Mouse (Mus musculus): ENCODE measurements around the gene Hist1h4d. TPM values are rescaled to one million over a fixed set of nuclear protein-coding genes. Genes with fewer than 3 reads are reported as not detected.
A peak's percentile ranks its signal among the peaks of the same experiment; 100 is the strongest.
"Not testable (repeated sequence)": the region's sequence is repeated elsewhere in the genome, so short reads cannot be mapped to it uniquely, and the experiment has no call there.

Gene Hist1h4d
- polyA plus RNA-seq, 1 experiment from 2014 or later = 73.9 TPM

GRCm38 (mm10) chr13:23573034-23573897, 8.1 kb upstream of the Hist1h4d start:
- not testable (repeated sequence) for H3K27me3 ChIP-seq (replicated peaks; ENCODE audit: control insufficient read depth, insufficient read depth, low read length); ATAC-seq; H3K9me3 ChIP-seq (ENCODE audit: control insufficient read depth, low read length); H3K36me3 ChIP-seq (ENCODE audit: control insufficient read depth, insufficient read depth, low read length)
- Histone ChIP-seq H3K27ac (ENCODE audit: low read length) (peak overlapping the region; percentile 93), H3K4me3 (ENCODE audit: low read length) (peak overlapping the region; percentile 51), H3K9ac (ENCODE audit: low read depth, low read length) (peak overlapping the region; percentile 70), H3K4me2 (ENCODE audit: low read depth, low read length) (peak overlapping the region; percentile 68), H3K4me1 (ENCODE audit: control insufficient read depth, insufficient read depth, low read length) (peaks cover 12% of the 10 kb centered on the region; the same call in 1 of the 2 replicates)
- WGBS = 9% methylated on average over 17 of the region's 20 CpGs

GRCm38 (mm10) chr13:23573898-23574524, 7.4 kb upstream of the Hist1h4d start, which contains the start of the genes Hist1h2bf and Hist1h2ad:
Hist1h2bf (minus strand) TSS chr13:23574196.
Hist1h2ad (plus strand) TSS chr13:23574381.
- not testable (repeated sequence) for H3K36me3 ChIP-seq (ENCODE audit: control insufficient read depth, insufficient read depth, low read length); H3K27me3 ChIP-seq (replicated peaks; ENCODE audit: control insufficient read depth, insufficient read depth, low read length); H3K9me3 ChIP-seq (ENCODE audit: control insufficient read depth, low read length)
- under 1% methylated on average over 32 of the region's 42 CpGs for WGBS
- ATAC-seq = peak; percentile 87
- peak within 1 kb of the TSS; percentile 93 for H3K27ac ChIP-seq (ENCODE audit: low read length)
- peak within 1 kb of the TSS; percentile 51 for H3K4me3 ChIP-seq (ENCODE audit: low read length)
- peaks cover 12% of the 10 kb centered on the region; the same call in 1 of the 2 replicates for H3K4me1 ChIP-seq (ENCODE audit: control insufficient read depth, insufficient read depth, low read length)
- peak within 1 kb of the TSS; percentile 68 for H3K4me2 ChIP-seq (ENCODE audit: low read depth, low read length)
- peak within 1 kb of the TSS; percentile 70 for H3K9ac ChIP-seq (ENCODE audit: low read depth, low read length)

DNA sequence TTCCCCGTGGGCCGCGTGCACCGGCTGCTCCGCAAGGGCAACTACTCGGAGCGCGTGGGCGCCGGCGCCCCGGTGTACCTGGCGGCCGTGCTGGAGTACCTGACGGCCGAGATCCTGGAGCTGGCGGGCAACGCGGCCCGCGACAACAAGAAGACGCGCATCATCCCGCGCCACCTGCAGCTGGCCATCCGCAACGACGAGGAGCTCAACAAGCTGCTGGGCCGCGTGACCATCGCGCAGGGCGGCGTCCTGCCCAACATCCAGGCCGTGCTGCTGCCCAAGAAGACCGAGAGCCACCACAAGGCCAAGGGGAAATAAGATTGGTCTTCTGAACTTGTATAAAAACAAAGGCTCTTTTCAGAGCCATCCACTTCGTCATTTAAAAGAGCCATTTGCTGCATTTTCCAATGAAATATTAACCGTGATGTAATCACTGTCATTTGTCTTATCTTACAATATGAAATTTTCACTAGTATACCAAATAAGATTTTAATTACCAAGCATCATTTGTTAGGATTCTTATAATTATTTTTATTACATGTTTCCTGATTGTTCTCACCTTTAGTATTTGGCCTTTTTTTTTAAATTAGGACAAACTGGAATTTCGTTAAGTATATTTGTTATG, 6.7 kb upstream of the Hist1h4d start:
- 3% methylated on average over 7 of the region's 39 CpGs for WGBS
- not testable (repeated sequence) for ATAC-seq

DNA sequence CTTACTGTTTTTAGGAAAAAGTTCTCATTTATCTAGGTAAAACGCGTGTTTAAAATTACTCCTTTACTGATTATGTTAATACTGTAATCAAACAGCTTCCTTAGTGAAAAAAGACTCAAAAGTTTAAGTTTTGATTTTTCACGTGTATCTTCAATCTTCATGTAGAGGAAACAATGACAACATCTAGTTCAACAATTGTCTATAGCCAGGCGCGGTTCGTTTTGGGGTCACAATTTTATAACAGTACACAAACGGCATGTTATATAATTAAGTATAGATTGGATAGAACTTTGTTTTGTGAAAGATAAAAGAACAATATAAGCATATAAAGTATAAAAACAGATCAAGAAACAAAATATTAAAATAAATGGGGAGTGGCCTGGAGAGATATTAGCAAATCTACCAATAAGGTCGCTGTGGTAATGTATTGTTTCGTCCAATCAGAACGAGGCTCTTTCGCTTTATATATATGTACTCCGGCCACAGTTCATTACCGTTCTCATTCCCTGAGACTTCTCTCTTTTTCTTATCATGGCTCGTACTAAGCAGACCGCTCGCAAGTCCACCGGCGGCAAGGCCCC, 6.0 kb upstream of the Hist1h4d start, which contains the start of gene Hist1h3d:
Gene Hist1h3d (plus strand): TSS at position 493 of the 581 bp plus-strand sequence.
- peak within 1 kb of the TSS; percentile 71 for H3K9ac ChIP-seq (ENCODE audit: low read depth, low read length)
- peak within 1 kb of the TSS; percentile 70 for H3K4me2 ChIP-seq (ENCODE audit: low read depth, low read length)
- peak within 1 kb of the TSS; percentile 52 for H3K4me3 ChIP-seq (ENCODE audit: low read length)
- peak; percentile 61 for ATAC-seq
- no peaks in the 10 kb centered on the region for H3K9me3 ChIP-seq (ENCODE audit: control insufficient read depth, low read length)
- under 1% methylated on average over 18 of the region's 18 CpGs for WGBS
- peaks cover 8% of the 10 kb centered on the region; the same call in 1 of the 2 replicates for H3K4me1 ChIP-seq (ENCODE audit: control insufficient read depth, insufficient read depth, low read length)
- no peaks in the 10 kb centered on the region for H3K36me3 ChIP-seq (ENCODE audit: control insufficient read depth, insufficient read depth, low read length)
- no peaks in the 10 kb centered on the region for H3K27me3 ChIP-seq (replicated peaks; ENCODE audit: control insufficient read depth, insufficient read depth, low read length)
- H3K27ac ChIP-seq (ENCODE audit: low read length) = peak within 1 kb of the TSS; percentile 81

More for the DNA sequence above, 6.7 kb upstream of the Hist1h4d start:
- H3K27ac ChIP-seq (ENCODE audit: low read length) = peak overlapping the region; percentile 93
- H3K9me3 ChIP-seq (ENCODE audit: control insufficient read depth, low read length); H3K27me3 ChIP-seq (replicated peaks; ENCODE audit: control insufficient read depth, insufficient read depth, low read length); H3K36me3 ChIP-seq (ENCODE audit: control insufficient read depth, insufficient read depth, low read length): not testable (repeated sequence)
- H3K4me1 ChIP-seq (ENCODE audit: control insufficient read depth, insufficient read depth, low read length) = peaks cover 12% of the 10 kb centered on the region; the same call in 1 of the 2 replicates
- peak overlapping the region; percentile 46 for H3K4me2 ChIP-seq (ENCODE audit: low read depth, low read length)
- H3K9ac ChIP-seq (ENCODE audit: low read depth, low read length) = peak overlapping the region; percentile 60
- peak overlapping the region; percentile 36 for H3K4me3 ChIP-seq (ENCODE audit: low read length)

- not testable (repeated sequence) for H3K27me3 ChIP-seq (replicated peaks; ENCODE audit: control insufficient read depth, insufficient read depth, low read length); H3K36me3 ChIP-seq (ENCODE audit: control insufficient read depth, insufficient read depth, low read length); ATAC-seq; H3K4me1 ChIP-seq (ENCODE audit: control insufficient read depth, insufficient read depth, low read length); H3K9me3 ChIP-seq (ENCODE audit: control insufficient read depth, low read length)
- Histone ChIP-seq H3K4me2 (ENCODE audit: low read depth, low read length) (peak overlapping the region; percentile 70), H3K4me3 (ENCODE audit: low read length) (peak overlapping the region; percentile 52), H3K27ac (ENCODE audit: low read length) (peak overlapping the region; percentile 81), H3K9ac (ENCODE audit: low read depth, low read length) (peak overlapping the region; percentile 71)
- 0% methylated on average over 9 of the region's 40 CpGs for WGBS
Observed at GRCm38 (mm10) chr13:23575864-23576313, 5.5 kb upstream of the Hist1h4d start.

DNA sequence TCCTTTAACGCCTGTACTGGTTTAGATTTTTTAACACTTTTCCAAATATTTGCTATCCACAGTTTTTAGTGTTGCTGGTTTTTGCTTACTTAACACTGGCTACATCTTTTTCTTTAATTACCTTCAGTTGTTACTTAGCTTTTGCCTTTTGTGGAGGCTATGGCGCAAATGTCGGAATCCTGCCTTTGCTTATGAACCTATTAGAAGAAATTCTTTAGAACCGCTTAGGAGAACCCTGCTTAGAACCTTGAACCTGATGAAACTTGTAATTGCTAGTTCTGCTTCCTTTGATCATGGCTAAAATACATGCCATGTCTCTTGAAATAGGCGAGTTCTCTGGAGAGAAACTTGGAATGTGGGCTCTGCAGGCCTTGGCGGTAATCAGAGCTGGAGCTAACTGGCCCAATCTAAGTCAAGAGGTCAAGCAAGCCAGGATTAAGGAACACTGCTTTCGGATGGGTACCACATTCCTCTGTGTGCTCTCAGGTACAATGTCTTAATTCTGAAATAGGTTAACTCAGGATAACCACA, 5.0 kb upstream of the Hist1h4d start:
- Histone ChIP-seq H3K36me3 (ENCODE audit: control insufficient read depth, insufficient read depth, low read length) (no peaks in the 10 kb centered on the region), H3K4me1 (ENCODE audit: control insufficient read depth, insufficient read depth, low read length) (peaks cover 9% of the 10 kb centered on the region; the same call in 1 of the 2 replicates), H3K4me2 (ENCODE audit: low read depth, low read length) (peak overlapping the region; percentile 70), H3K27me3 (replicated peaks; ENCODE audit: control insufficient read depth, insufficient read depth, low read length) (no peaks in the 10 kb centered on the region), H3K9ac (ENCODE audit: low read depth, low read length) (peak overlapping the region; percentile 71), H3K4me3 (ENCODE audit: low read length) (peak overlapping the region; percentile 52), H3K27ac (ENCODE audit: low read length) (peak overlapping the region; percentile 81), H3K9me3 (ENCODE audit: control insufficient read depth, low read length) (no peaks in the 10 kb centered on the region)
- 9% methylated on average over 7 of the region's 7 CpGs for WGBS
- ATAC-seq = no peak

- Histone ChIP-seq H3K4me1 (ENCODE audit: control insufficient read depth, insufficient read depth, low read length) (peaks cover 10% of the 10 kb centered on the region; the same call in 1 of the 2 replicates), H3K4me2 (ENCODE audit: low read depth, low read length) (peak overlapping the region; percentile 70), H3K27ac (ENCODE audit: low read length) (peak overlapping the region; percentile 81), H3K36me3 (ENCODE audit: control insufficient read depth, insufficient read depth, low read length) (no peaks in the 10 kb centered on the region), H3K4me3 (ENCODE audit: low read length) (peak overlapping the region; percentile 52), H3K27me3 (replicated peaks; ENCODE audit: control insufficient read depth, insufficient read depth, low read length) (no peaks in the 10 kb centered on the region), H3K9ac (ENCODE audit: low read depth, low read length) (peak overlapping the region; percentile 71), H3K9me3 (ENCODE audit: control insufficient read depth, low read length) (no peaks in the 10 kb centered on the region)
- ATAC-seq = no peak
- WGBS = 38% methylated on average over 6 of the region's 6 CpGs
Observed at GRCm38 (mm10) chr13:23576906-23577639, 4.3 kb upstream of the Hist1h4d start.

GRCm38 (mm10) chr13:23577835-23578234, 3.6 kb upstream of the Hist1h4d start:
- no peak overlapping the region for H3K9ac ChIP-seq (ENCODE audit: low read depth, low read length)
- H3K27ac ChIP-seq (ENCODE audit: low read length) = no peak overlapping the region
- 98% methylated on average over 1 of the region's 1 CpGs for WGBS
- no peak overlapping the region for H3K4me3 ChIP-seq (ENCODE audit: low read length)
- peaks cover 12% of the 10 kb centered on the region; the same call in 1 of the 2 replicates for H3K4me1 ChIP-seq (ENCODE audit: control insufficient read depth, insufficient read depth, low read length)
- H3K36me3 ChIP-seq (ENCODE audit: control insufficient read depth, insufficient read depth, low read length) = no peaks in the 10 kb centered on the region
- no peaks in the 10 kb centered on the region for H3K27me3 ChIP-seq (replicated peaks; ENCODE audit: control insufficient read depth, insufficient read depth, low read length)
- H3K4me2 ChIP-seq (ENCODE audit: low read depth, low read length) = no peak overlapping the region
- ATAC-seq = no peak
- no peaks in the 10 kb centered on the region for H3K9me3 ChIP-seq (ENCODE audit: control insufficient read depth, low read length)
